In the genomic region with DNA sequence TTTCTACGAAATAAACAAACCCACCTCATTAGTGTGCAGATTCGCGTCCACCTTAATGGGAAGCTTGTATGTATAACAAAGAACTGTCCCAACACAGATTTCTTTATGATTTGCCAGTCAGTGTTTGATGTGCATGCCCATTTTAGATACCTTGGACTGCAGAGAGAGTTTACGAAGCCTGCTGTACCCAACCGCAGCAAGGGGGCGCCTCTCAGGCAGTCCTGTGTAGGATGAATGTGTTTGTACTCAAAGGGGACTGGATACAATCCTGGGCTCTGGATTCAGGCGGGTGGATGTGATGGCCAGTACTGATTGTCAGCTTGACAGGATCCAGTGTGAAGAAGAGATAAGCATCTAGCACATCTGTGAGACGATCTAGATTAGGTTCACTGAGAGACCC, we compare ENCODE assay signal across 28 mouse cellular contexts. TPM values are rescaled to one million over a fixed set of nuclear protein-coding genes. Genes with fewer than 3 reads are reported as not detected.
DNase-seq lines count a peak whose midpoint lies in the region; ATAC-seq and TF ChIP-seq lines count a peak whose summit lies in the region.
"Had no signal": no experiment of that assay in that cellular context is flagged by ENCODE, and none has a peak within 500 bp of the region (broad histone marks: within the 10 kb centered on the region; RNA-seq: fewer than 3 reads in every experiment).

No protein-coding gene starts in this region.

- H3K36me3 ChIP-seq in heart, adult 2 months (ENCODE audit: control insufficient read depth, insufficient read depth, low read length), result no peaks in the 10 kb centered on the region
- no peaks in the 10 kb centered on the region for H3K36me3 ChIP-seq in midbrain, postnatal 0 days (ENCODE audit: insufficient read depth, low read length)
- H3K36me3 ChIP-seq in midbrain, embryonic 11.5 days (ENCODE audit: control insufficient read depth, insufficient read depth, low read length), result no peaks in the 10 kb centered on the region
- H3K36me3 ChIP-seq in stomach, postnatal 0 days (ENCODE audit: control insufficient read depth, insufficient read depth, low read length), result no peaks in the 10 kb centered on the region
- H3K36me3 ChIP-seq: embryonic facial prominence, embryonic 13.5 days; forebrain, embryonic 12.5 days; heart, embryonic 10.5 days; limb, embryonic 15.5 days; midbrain, embryonic 15.5 days; stomach, embryonic 15.5 days had no signal

- no peak overlapping the region for H3K4me2 ChIP-seq in midbrain, postnatal 0 days (ENCODE audit: low read depth, low read length, poor library complexity, severe bottlenecking)
- H3K4me2 ChIP-seq in midbrain, embryonic 11.5 days, result no peak overlapping the region
- H3K4me2 ChIP-seq in stomach, postnatal 0 days (replicated peaks; ENCODE audit: low read depth), result no peak overlapping the region
- H3K4me2 ChIP-seq: embryonic facial prominence, embryonic 13.5 days; forebrain, embryonic 12.5 days; limb, embryonic 15.5 days; midbrain, embryonic 15.5 days; stomach, embryonic 15.5 days had no signal

- DNase-seq in heart, adult 2 months, result no peak
- no peak for DNase-seq in heart, postnatal 36 days
- DNase-seq in left cerebral cortex, adult 2 months (ENCODE audit: extremely low spot score in 1 of 2, low spot score in 2 of 2), result no peak
- no peak for DNase-seq in left cerebral cortex, postnatal 4 days
- no peak for DNase-seq in midbrain, postnatal 0 days (ENCODE audit: low spot score)
- DNase-seq in midbrain, embryonic 11.5 days (ENCODE audit: low spot score, missing footprints), result no peak
- DNase-seq in stomach, postnatal 0 days (ENCODE audit: low spot score), result no peak
- DNase-seq in gastrocnemius, postnatal 25 days, result no peak
- DNase-seq: adrenal gland, postnatal 10 days; cerebellum, adult 9-11 months; embryo, embryonic 11 days; gastrocnemius, adult 2 months; heart, postnatal 10 days; kidney, adult 2 months; kidney, postnatal 10 days; layer of hippocampus, postnatal 36 days; lung, adult 2 months; lung, postnatal 36 days; thymus, adult 18-20 months had no signal

- no peaks in the 10 kb centered on the region for H3K4me1 ChIP-seq in heart, adult 2 months (ENCODE audit: control insufficient read depth, insufficient read depth, low read length)
- peaks cover 12% of the 10 kb centered on the region for H3K4me1 ChIP-seq in midbrain, postnatal 0 days (ENCODE audit: insufficient read depth, low read length)
- H3K4me1 ChIP-seq in midbrain, embryonic 11.5 days (ENCODE audit: control insufficient read depth, insufficient read depth, low read length), result no peaks in the 10 kb centered on the region
- H3K4me1 ChIP-seq in stomach, postnatal 0 days (replicated peaks; ENCODE audit: control insufficient read depth, insufficient read depth), result 0 out of 2 replicates have a peak, but pooled peaks cover 2% of the 10 kb centered on the region
- H3K4me1 ChIP-seq: embryonic facial prominence, embryonic 13.5 days; limb, embryonic 15.5 days; stomach, embryonic 15.5 days had no signal

- TF ChIP-seq CTCF in heart, adult 2 months (IDR thresholded peaks at IDR 0.05), result 0 out of 2 replicates have a peak, but pooled peaks have one; percentile 4
- peak; percentile 35 for TF ChIP-seq CTCF in left cerebral cortex, adult 2 months (IDR thresholded peaks at IDR 0.05)
- peak; percentile 69 for TF ChIP-seq CTCF in midbrain, postnatal 0 days (IDR thresholded peaks at IDR 0.05)
- peak; percentile 41 for TF ChIP-seq CTCF in stomach, postnatal 0 days (IDR thresholded peaks at IDR 0.05; ENCODE audit: low read depth)

- no peaks in the 10 kb centered on the region for H3K9me3 ChIP-seq in midbrain, postnatal 0 days (ENCODE audit: low read length)
- no peaks in the 10 kb centered on the region for H3K9me3 ChIP-seq in midbrain, embryonic 11.5 days (ENCODE audit: control insufficient read depth, low read length)
- H3K9me3 ChIP-seq in stomach, postnatal 0 days (ENCODE audit: control insufficient read depth, low read length), result no peaks in the 10 kb centered on the region
- H3K9me3 ChIP-seq: embryonic facial prominence, embryonic 13.5 days; forebrain, embryonic 12.5 days; heart, embryonic 10.5 days; limb, embryonic 15.5 days; midbrain, embryonic 15.5 days; stomach, embryonic 15.5 days had no signal

- 66% methylated on average over 8 of the region's 8 CpGs for WGBS in heart, adult 2 months
- 50% methylated on average over 8 of the region's 8 CpGs for WGBS in midbrain, postnatal 0 days
- WGBS in midbrain, embryonic 11.5 days, result 66% methylated on average over 8 of the region's 8 CpGs
- WGBS in stomach, postnatal 0 days, result 51% methylated on average over 8 of the region's 8 CpGs

- no peak overlapping the region for H3K4me3 ChIP-seq in heart, adult 2 months
- no peak overlapping the region for H3K4me3 ChIP-seq in left cerebral cortex, adult 2 months
- H3K4me3 ChIP-seq in midbrain, postnatal 0 days (ENCODE audit: low read depth, low read length), result no peak overlapping the region
- H3K4me3 ChIP-seq in midbrain, embryonic 11.5 days (ENCODE audit: low read depth, low read length), result no peak overlapping the region
- H3K4me3 ChIP-seq in stomach, postnatal 0 days (ENCODE audit: low read depth, low read length), result no peak overlapping the region
- H3K4me3 ChIP-seq: embryonic facial prominence, embryonic 13.5 days; erythroblast, embryonic 14.5 days; forebrain, embryonic 12.5 days; gastrocnemius, adult 2 months; heart, embryonic 10.5 days; limb, embryonic 15.5 days; midbrain, embryonic 15.5 days; myocyte; stomach, embryonic 15.5 days had no signal

- H3K27ac ChIP-seq in heart, adult 2 months, result no peak overlapping the region
- no peak overlapping the region for H3K27ac ChIP-seq in left cerebral cortex, adult 2 months
- no peak overlapping the region for H3K27ac ChIP-seq in midbrain, postnatal 0 days (ENCODE audit: low read depth, low read length)
- no peak overlapping the region for H3K27ac ChIP-seq in midbrain, embryonic 11.5 days (ENCODE audit: low read depth, low read length)
- no peak overlapping the region for H3K27ac ChIP-seq in stomach, postnatal 0 days (replicated peaks)
- H3K27ac ChIP-seq: embryonic facial prominence, embryonic 13.5 days; forebrain, embryonic 12.5 days; gastrocnemius, adult 2 months; heart, embryonic 10.5 days; limb, embryonic 15.5 days; midbrain, embryonic 15.5 days; stomach, embryonic 15.5 days had no signal

- TF ChIP-seq EP300 in heart, adult 2 months (IDR thresholded peaks at IDR 0.05; ENCODE audit: insufficient read depth, low read depth, low read length), result no peak
- TF ChIP-seq EP300 in stomach, postnatal 0 days (optimal IDR thresholded peaks at IDR 0.05), result no peak

- intact Hi-C loops in heart, adult 2 months (cut with DNase I), result no loop called here
- intact Hi-C loops in heart, postnatal 36 days (cut with DNase I), result no loop called here
- intact Hi-C loops in left cerebral cortex, adult 2 months (cut with DNase I), result no loop called here
- intact Hi-C loops in left cerebral cortex, postnatal 4 days (cut with DNase I), result no loop called here

- TF ChIP-seq POLR2A in heart, adult 2 months (IDR thresholded peaks at IDR 0.05; ENCODE audit: insufficient read depth, low read depth, low read length), result no peak

- H3K79me2 ChIP-seq in heart, adult 2 months (replicated peaks; ENCODE audit: control insufficient read depth, insufficient read depth, low read length), result no peaks in the 10 kb centered on the region

- no peak overlapping the region for H3K9ac ChIP-seq in heart, adult 2 months (ENCODE audit: low read depth, low read length)
- H3K9ac ChIP-seq in midbrain, postnatal 0 days (replicated peaks; ENCODE audit: low read length, poor library complexity, severe bottlenecking), result no peak overlapping the region
- no peak overlapping the region for H3K9ac ChIP-seq in midbrain, embryonic 11.5 days (ENCODE audit: low read length)
- H3K9ac ChIP-seq in stomach, postnatal 0 days (ENCODE audit: low read length), result no peak overlapping the region
- H3K9ac ChIP-seq: embryonic facial prominence, embryonic 13.5 days; forebrain, embryonic 12.5 days; limb, embryonic 15.5 days; midbrain, embryonic 15.5 days; stomach, embryonic 15.5 days had no signal

- no peaks in the 10 kb centered on the region; the same call in 1 of the 2 replicates for H3K27me3 ChIP-seq in heart, adult 2 months (ENCODE audit: control insufficient read depth, insufficient read depth, low read length)
- H3K27me3 ChIP-seq in midbrain, postnatal 0 days (ENCODE audit: insufficient read depth, low read length), result 0 out of 2 replicates have a peak, but pooled peaks cover 3% of the 10 kb centered on the region
- H3K27me3 ChIP-seq in midbrain, embryonic 11.5 days (ENCODE audit: control insufficient read depth, insufficient read depth, low read length), result no peaks in the 10 kb centered on the region
- H3K27me3 ChIP-seq in stomach, postnatal 0 days (ENCODE audit: control insufficient read depth, insufficient read depth, low read length), result no peaks in the 10 kb centered on the region
- H3K27me3 ChIP-seq: midbrain, embryonic 15.5 days had no signal

- ATAC-seq in midbrain, postnatal 0 days (ENCODE audit: low FRiP score), result no peak
- no peak for ATAC-seq in midbrain, embryonic 11.5 days (ENCODE audit: low FRiP score)
- no peak for ATAC-seq in stomach, postnatal 0 days (ENCODE audit: low FRiP score, low TSS enrichment)
- ATAC-seq: midbrain, embryonic 15.5 days had no signal

RNA-seq across cellular contexts. Expression of a gene that starts 6.6 kb away (rescaled TPM):
- under 1 TPM; 0.08 to 0.32 TPM for total RNA-seq in heart, adult 2 months (2021)
- polyA plus RNA-seq in heart, adult 2 months (2012; rRNA removed), result 0.12 and 0.21 TPM in 2 replicates
- under 1 TPM; 0.14 to 0.17 TPM for total RNA-seq in heart, postnatal 36 days (2021)
- 100 to 1,000 TPM; 292 to 305 TPM for total RNA-seq in left cerebral cortex, adult 2 months (2021)
- 100 to 1,000 TPM; 190 to 242 TPM for total RNA-seq in left cerebral cortex, postnatal 4 days (2021)
- total RNA-seq in midbrain, postnatal 0 days (2014; rRNA removed), result 434 and 507 TPM in 2 replicates
- polyA plus RNA-seq in midbrain, postnatal 0 days (2015; fragmentation: Nextera tagmentation; extraction: Ambion mirVana), result 208 and 221 TPM in 2 replicates
- polyA plus RNA-seq in midbrain, embryonic 11.5 days (2014; fragmentation: Nextera tagmentation; extraction: Ambion mirVana), result 13.3 and 16.5 TPM in 2 replicates
- 0.07 TPM in 1 of 2 replicates, not detected in the other for polyA plus RNA-seq in stomach, postnatal 0 days (2015; fragmentation: Nextera tagmentation; extraction: Ambion mirVana)
- under 1 TPM; 0.05 to 0.32 TPM for total RNA-seq in gastrocnemius, postnatal 25 days (2021)
- total RNA-seq: MEL had no signal
- polyA plus RNA-seq: erythroblast, embryonic 14.5 days; myocyte had no signal

Comparison
In these comparisons a context has a peak if more than half of its experiments do, and no peak if none do; other contexts are left out.
1. CTCF ChIP-seq: peak in every context shown above with its lines; median percentile 69 in midbrain, postnatal 0 days; 41 in stomach, postnatal 0 days; 35 in left cerebral cortex, adult 2 months; 4 in heart, adult 2 months.
2. RNA of a gene that starts 6.6 kb away (total RNA-seq): 434 to 507 TPM in midbrain, postnatal 0 days, 292 to 305 TPM in left cerebral cortex, adult 2 months and 190 to 242 TPM in left cerebral cortex, postnatal 4 days; 0.05 to 0.32 TPM in gastrocnemius, postnatal 25 days, 0.08 to 0.32 TPM in heart, adult 2 months and 0.14 to 0.17 TPM in heart, postnatal 36 days; every median in the first group is over 100 times any median in the second.